Mouse (Mus musculus) megakaryocyte, embryonic 14.5 days (primary cell): ENCODE data around the gene Trpv6. TPM values are rescaled to one million over a fixed set of nuclear protein-coding genes. Genes with fewer than 3 reads are reported as not detected.
A peak's percentile ranks its signal among the peaks of the same experiment; 100 is the strongest.

ENCODE experiments used
- H3K27me3 ChIP-seq: replicated peaks from 2 replicates; pipeline ENCODE3; 2012; ENCODE audit warnings: inconsistent platforms
- H3K36me3 ChIP-seq: replicated peaks from 2 replicates; pipeline ENCODE3; 2012; ENCODE audit warnings: low read length, inconsistent platforms, mixed read lengths
- H3K4me1 ChIP-seq: 2 replicates; pipeline ENCODE4 v1.6.1; 2012; ENCODE audit warnings: inconsistent platforms
- H3K4me3 ChIP-seq: replicated peaks from 2 replicates; pipeline ENCODE3; 2012; ENCODE audit warnings: moderate library complexity, mild to moderate bottlenecking, inconsistent platforms
- H3K9me3 ChIP-seq: 2 replicates; pipeline ENCODE4 v1.6.1; 2012; ENCODE audit warnings: inconsistent platforms
- FLI1 ChIP-seq: IDR thresholded peaks from 2 replicates; pipeline ENCODE4 v1.6.1; 2012; ENCODE audit warnings: low read length, inconsistent platforms, mixed read lengths
- GATA1 ChIP-seq: IDR thresholded peaks from 3 replicates; pipeline ENCODE4 v1.6.1; 2012; ENCODE audit warnings: mixed read lengths, low read length, inconsistent platforms, borderline replicate concordance
- polyA plus RNA-seq: library from polyadenylated mRNA; stranded (reverse); fragments of >175 nt; gene quantifications from 2 replicates; pipeline ENCODE4 v1.2.3, GENCODE M21; 2012; ENCODE audit warnings: low replicate concordance; ENCODE audit not compliant: insufficient read depth

Gene Trpv6
- polyA plus RNA-seq, 1 experiment: not detected

DNA sequence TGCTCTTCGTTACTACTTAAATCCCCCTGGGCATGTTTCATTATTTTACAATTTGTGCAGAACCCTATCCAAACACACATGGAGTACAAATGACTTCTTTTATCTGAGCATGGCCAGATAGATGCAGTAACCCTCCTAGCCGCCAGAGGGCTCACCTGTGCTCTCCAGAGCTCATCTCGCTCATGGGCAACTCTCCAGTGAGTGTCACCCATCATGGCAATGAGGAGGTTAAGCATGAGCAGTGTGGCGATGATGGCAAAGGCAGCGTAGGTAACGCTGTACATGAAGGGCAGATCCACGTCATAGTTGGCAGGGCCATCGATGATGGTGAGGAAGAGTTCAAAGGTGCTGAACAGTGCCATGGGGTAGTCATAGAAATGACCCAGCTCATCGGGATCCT lies 13.5 kb downstream of the Trpv6 start:
- Histone ChIP-seq H3K4me3 (peak overlapping the region; percentile 51), H3K36me3 (no peaks in the 10 kb centered on the region), H3K4me1 (peaks cover 7% of the 10 kb centered on the region), H3K9me3 (no peaks in the 10 kb centered on the region), H3K27me3 (peaks cover 5% of the 10 kb centered on the region)
- TF ChIP-seq GATA1: no peak
- no peak for TF ChIP-seq FLI1

DNA sequence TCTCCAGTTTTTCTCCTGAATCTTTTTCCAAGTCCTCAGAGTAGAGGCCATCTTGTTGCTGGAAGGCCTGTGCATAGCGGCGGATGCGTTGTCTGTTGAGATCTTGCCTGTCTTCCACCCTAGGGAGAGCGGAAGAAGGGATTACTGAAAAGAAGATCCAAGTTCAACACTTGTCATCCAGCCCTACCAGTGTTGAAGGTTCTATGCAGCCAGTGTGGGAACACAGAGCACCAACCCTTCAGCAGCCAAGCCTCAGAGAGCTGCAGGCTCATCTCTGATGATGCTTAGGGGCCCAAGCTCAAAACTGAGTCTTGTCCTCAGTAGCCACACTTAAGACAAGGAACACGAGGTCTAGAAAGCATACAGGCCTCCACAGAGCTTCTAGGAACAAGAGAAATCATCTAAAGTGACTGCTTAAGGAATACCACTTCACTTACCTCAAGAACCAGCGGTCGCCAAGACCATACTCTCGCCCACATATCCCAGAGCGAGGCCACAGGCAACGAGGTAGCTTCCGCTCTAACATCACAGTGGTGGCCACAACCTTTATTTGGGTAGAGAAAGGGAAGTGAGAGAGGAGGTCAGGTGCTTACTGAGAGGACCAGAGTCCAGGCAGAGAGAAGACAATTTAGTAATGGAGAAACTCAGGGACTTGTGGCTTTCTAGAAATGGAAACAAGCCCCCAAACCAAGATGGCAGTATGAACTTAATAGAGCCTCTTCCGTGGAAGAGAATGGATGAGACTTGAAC lies 14.8 kb downstream of the Trpv6 start:
- no peak overlapping the region for H3K4me3 ChIP-seq
- peaks cover 7% of the 10 kb centered on the region for H3K27me3 ChIP-seq
- no peaks in the 10 kb centered on the region for H3K9me3 ChIP-seq
- TF ChIP-seq FLI1 (no peak), GATA1 (no peak)
- H3K4me1 ChIP-seq: peaks cover 7% of the 10 kb centered on the region
- no peaks in the 10 kb centered on the region for H3K36me3 ChIP-seq

DNA sequence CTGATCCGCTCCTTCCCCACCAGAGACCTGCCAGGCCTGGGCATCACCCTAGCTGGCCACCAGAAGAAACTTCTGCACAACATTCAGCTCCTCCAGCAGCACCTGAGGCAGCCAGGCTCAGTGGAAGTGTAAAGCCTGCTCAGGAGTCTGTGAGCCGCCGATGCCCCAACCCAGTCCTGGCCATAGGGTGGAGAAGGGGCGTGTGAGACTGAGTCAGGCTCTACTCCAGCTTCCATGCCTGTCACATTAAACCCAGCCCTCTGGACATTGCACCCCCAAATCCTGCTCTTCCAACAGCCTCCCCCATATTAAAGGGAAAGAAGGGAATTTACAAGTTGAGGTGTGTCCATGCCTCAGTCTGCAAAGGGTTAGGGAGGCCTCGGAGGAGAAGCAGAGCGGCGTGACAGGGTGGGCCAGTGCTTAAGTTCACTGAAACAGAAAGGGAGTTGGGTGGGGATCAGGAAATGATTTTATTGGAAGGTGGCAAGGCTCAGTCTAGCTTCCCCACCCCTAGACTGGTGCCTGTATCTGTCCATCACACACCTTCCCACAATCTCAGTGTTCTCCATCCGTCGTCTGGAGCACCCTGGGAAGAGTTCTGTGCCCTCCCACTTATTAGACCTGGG lies 15.9 kb downstream of the Trpv6 start:
- H3K4me1 ChIP-seq: peaks cover 7% of the 10 kb centered on the region
- peaks cover 8% of the 10 kb centered on the region for H3K27me3 ChIP-seq
- no peak overlapping the region for H3K4me3 ChIP-seq
- no peaks in the 10 kb centered on the region for H3K9me3 ChIP-seq
- no peak for TF ChIP-seq GATA1
- no peak for TF ChIP-seq FLI1
- no peaks in the 10 kb centered on the region for H3K36me3 ChIP-seq

DNA sequence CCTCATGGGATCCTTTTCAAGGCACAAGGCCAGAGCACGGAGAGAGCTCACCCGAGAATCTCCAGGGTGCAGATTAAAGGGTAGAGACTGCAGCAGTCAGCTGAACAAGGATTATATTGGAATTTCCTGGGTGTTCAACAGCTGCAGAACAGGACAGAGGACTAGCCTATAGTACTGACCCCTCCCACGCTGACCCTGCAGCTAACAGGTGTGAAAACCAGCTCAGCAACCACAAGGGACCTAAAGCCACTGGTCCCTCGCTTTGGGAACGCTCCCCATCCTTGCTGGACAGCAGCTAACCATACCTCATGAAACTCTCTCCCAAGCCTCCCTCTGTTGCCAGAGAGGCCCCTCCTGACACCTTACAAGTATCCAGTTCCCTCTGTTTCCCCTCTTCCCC lies 28.6 kb downstream of the Trpv6 start:
- Histone ChIP-seq H3K4me1 (peaks cover 22% of the 10 kb centered on the region), H3K4me3 (no peak overlapping the region), H3K9me3 (no peaks in the 10 kb centered on the region), H3K27me3 (peaks cover 30% of the 10 kb centered on the region), H3K36me3 (no peaks in the 10 kb centered on the region)
- TF ChIP-seq FLI1 (no peak), GATA1 (no peak)

DNA sequence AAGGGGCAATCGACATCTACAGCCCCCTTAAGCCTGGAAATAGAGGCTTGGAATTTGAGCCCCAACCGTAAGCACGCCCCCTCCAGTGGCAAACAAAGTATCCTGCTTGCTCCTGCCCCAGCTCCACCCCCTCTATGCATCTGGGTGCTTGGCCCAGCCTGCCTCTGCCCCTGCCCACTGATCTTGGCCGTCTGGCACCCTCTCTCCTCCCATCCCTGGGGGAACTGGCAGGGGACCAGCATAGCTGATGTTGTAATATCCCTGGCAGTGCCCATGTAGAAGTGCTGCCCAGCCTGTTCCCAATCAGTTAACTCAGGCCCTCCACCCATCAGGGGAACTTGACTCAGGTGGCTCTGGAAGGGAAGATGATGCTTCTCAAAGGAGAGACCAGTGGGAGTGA lies 30.0 kb downstream of the Trpv6 start:
- no peak for TF ChIP-seq FLI1
- no peak for TF ChIP-seq GATA1
- H3K4me3 ChIP-seq: peak overlapping the region; percentile 93

DNA sequence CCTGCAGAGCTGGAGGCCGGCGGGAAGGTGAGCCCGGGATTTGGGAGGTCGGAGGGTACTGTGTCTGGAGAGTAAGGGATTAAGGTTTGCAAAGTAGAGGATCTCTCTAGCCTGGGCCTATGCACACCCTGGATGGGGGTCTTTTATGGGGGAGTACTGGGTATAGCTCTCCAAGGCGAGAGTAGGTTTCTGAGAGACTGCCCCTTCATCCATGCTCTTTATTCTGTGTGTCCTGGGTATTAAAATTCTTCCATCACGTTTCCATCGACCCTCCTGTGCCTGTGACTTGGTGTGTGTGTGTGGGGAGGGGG lies 30.5 kb downstream of the Trpv6 start:
- no peaks in the 10 kb centered on the region for H3K36me3 ChIP-seq

More for the DNA sequence above, 30.0 kb downstream of the Trpv6 start:
- Histone ChIP-seq H3K4me1 (peaks cover 22% of the 10 kb centered on the region), H3K27me3 (peaks cover 30% of the 10 kb centered on the region), H3K9me3 (no peaks in the 10 kb centered on the region), H3K36me3 (no peaks in the 10 kb centered on the region)

DNA sequence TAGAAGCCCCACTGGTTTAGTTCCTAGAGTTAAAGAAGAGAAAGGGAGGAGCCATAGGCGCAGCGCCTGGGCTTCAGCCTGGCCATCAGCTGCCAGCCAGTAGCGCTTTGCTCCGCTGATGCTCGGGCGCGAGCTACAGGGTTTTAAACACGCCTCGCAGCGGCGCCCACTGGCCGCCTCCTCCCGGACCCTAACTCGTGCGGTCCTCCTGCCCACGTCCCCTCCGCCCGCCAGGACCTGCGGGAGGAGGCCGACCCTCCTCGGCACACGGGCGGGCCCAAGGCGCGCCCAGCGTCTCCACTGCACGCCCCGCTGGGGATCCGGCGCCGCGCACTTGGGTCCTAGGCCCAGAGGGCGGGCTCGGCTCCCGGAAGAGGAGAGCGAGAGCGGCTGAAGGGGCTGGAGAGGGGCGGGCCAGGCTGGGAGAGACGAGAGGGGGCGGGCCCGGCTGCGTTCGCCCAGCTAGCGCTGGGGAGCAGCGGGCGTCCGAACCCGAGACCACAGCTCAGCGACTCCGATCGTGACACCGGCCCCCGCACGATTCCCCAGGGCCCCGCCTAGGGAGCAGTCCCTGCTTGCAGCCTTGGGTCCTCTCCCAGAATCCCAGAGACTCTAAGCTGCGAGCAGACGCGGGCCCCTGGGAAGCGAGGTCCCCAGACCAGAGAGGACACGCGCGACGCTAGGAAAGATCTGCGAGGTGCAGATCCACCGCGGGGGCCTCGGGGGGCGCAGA lies 31.0 kb downstream of the Trpv6 start, which contains the start of gene Ephb6:
Gene Ephb6, plus strand, starts transcription at position 422 of the 733 bp plus-strand sequence.
- Histone ChIP-seq H3K27me3 (peaks cover 30% of the 10 kb centered on the region), H3K4me1 (peaks cover 24% of the 10 kb centered on the region), H3K36me3 (no peaks in the 10 kb centered on the region), H3K4me3 (peak within 1 kb of the TSS; percentile 93), H3K9me3 (no peaks in the 10 kb centered on the region)
- no peak for TF ChIP-seq GATA1

More for the DNA sequence above, 30.5 kb downstream of the Trpv6 start:
- Histone ChIP-seq H3K9me3 (no peaks in the 10 kb centered on the region), H3K4me1 (peaks cover 22% of the 10 kb centered on the region), H3K4me3 (peak overlapping the region; percentile 93), H3K27me3 (peaks cover 30% of the 10 kb centered on the region)
- TF ChIP-seq FLI1 (no peak), GATA1 (no peak)

DNA sequence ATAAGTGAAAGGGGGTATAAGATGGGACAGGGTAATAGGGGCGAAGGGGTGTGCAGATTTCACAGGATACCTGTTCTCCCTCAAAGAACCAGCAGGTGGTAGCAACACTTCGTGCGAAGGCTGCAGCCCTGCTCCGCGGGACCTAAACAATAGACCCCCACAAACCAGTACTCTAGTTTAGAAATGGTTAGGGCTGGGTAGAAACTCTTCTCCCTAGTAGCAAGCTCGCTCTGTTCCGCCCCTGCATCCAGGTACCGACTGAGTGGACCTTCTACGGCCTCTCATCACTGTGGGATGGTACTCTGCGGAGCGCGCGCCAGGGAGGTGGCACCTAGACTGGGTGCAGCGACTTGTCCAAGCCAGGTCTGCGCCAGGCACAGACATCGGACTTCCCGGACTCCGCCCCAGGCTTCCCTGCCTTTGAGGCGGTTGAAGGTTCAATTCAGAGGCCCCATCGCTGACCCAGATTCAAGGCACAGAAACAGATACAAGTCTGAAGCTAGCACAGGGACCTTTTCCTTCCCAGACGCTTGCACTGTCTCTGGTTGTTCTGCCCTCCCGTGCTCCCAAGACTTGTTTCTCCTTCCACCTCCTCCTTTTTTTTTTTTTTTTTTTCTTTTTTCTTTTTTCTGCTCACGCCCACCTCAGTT lies 31.7 kb downstream of the Trpv6 start:
- TF ChIP-seq FLI1 (no peak), GATA1 (no peak)
- H3K36me3 ChIP-seq: no peaks in the 10 kb centered on the region
- H3K4me1 ChIP-seq: peaks cover 26% of the 10 kb centered on the region
- H3K27me3 ChIP-seq: peaks cover 30% of the 10 kb centered on the region
- peak overlapping the region; percentile 93 for H3K4me3 ChIP-seq
- no peaks in the 10 kb centered on the region for H3K9me3 ChIP-seq

DNA sequence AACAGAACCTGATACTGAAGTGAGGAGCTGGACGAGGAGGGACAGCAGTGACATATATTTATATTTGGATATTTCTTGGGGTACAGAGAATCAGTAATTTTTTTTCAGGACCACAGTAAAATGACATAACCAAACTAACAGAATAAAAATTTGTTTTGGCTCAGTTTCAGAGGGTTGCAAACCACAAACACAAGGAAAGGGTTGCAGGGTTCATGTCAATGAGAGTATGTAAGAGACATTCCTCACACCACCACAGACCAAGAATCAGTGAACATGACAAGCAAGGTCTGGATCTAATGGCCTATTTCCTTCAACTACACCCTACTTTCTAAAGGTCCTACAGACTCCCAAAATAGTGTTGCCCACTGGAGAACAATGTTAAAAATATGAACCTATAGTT lies 54.0 kb downstream of the Trpv6 start:
- no peak overlapping the region for H3K4me3 ChIP-seq
- peaks cover 9% of the 10 kb centered on the region for H3K9me3 ChIP-seq
- H3K27me3 ChIP-seq: no peaks in the 10 kb centered on the region
- no peaks in the 10 kb centered on the region for H3K36me3 ChIP-seq
- TF ChIP-seq FLI1 (no peak), GATA1 (no peak)
- no peaks in the 10 kb centered on the region for H3K4me1 ChIP-seq

DNA sequence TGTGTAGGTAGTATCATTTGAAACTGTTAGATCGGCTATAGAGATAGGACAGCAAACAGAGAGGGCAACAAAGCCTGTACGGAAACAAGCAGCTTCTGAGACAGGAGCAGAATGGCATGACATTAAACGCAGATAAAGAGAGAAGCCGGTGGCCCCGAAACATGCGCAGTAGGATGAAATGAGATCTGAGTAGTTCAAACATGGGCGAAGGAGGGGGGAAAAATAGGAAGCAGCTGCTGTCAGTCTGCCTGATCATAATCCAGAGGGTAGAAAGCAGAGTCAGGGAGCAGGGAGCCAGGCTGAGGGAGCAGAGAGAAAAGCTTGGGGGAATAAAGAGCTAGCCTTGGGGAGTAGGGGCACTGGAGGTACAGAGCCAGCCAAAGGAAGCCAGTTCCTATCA lies 54.9 kb downstream of the Trpv6 start:
- H3K4me1 ChIP-seq: no peaks in the 10 kb centered on the region
- no peaks in the 10 kb centered on the region for H3K36me3 ChIP-seq
- no peak overlapping the region for H3K4me3 ChIP-seq
- H3K27me3 ChIP-seq: no peaks in the 10 kb centered on the region
- TF ChIP-seq GATA1: no peak
- no peak for TF ChIP-seq FLI1
- H3K9me3 ChIP-seq: peaks cover 9% of the 10 kb centered on the region
